Mouse (Mus musculus): ENCODE data around the gene H2-Ab1. TPM values are rescaled to one million over a fixed set of nuclear protein-coding genes. Genes with fewer than 3 reads are reported as not detected.

The H2-Ab1 gene
- polyA plus RNA-seq, 1 experiment from 2014 or later, result 15.1 TPM

- Histone ChIP-seq H3K36me3 (ENCODE audit: control insufficient read depth, insufficient read depth, low read length) (no peaks in the 10 kb centered on the region), H3K9ac (ENCODE audit: low read length) (no peak overlapping the region), H3K4me3 (ENCODE audit: low read length) (no peak overlapping the region), H3K4me1 (replicated peaks; ENCODE audit: control insufficient read depth, insufficient read depth, low read length) (no peaks in the 10 kb centered on the region), H3K4me2 (ENCODE audit: low read depth, low read length) (no peak overlapping the region), H3K27me3 (ENCODE audit: control insufficient read depth, insufficient read depth, low read depth, low read length) (no peaks in the 10 kb centered on the region), H3K9me3 (ENCODE audit: control insufficient read depth, low read length) (no peaks in the 10 kb centered on the region), H3K27ac (ENCODE audit: low read length) (no peak overlapping the region)
- no peak for ATAC-seq (ENCODE audit: low read depth)
- 71% methylated on average over 1 of the region's 1 CpGs for whole genome bisulfite sequencing
Measured at GRCm38 (mm10) chr17:34315512-34315911, 58.0 kb downstream of the H2-Ab1 start.

- no peak for ATAC-seq (ENCODE audit: low read depth)
- Histone ChIP-seq H3K4me2 (ENCODE audit: low read depth, low read length) (no peak overlapping the region), H3K4me1 (replicated peaks; ENCODE audit: control insufficient read depth, insufficient read depth, low read length) (no peaks in the 10 kb centered on the region), H3K27ac (ENCODE audit: low read length) (no peak overlapping the region), H3K9ac (ENCODE audit: low read length) (no peak overlapping the region), H3K27me3 (ENCODE audit: control insufficient read depth, insufficient read depth, low read depth, low read length) (no peaks in the 10 kb centered on the region), H3K36me3 (ENCODE audit: control insufficient read depth, insufficient read depth, low read length) (no peaks in the 10 kb centered on the region), H3K9me3 (ENCODE audit: control insufficient read depth, low read length) (no peaks in the 10 kb centered on the region), H3K4me3 (ENCODE audit: low read length) (no peak overlapping the region)
- 59% methylated on average over 2 of the region's 2 CpGs for WGBS
Measured at GRCm38 (mm10) chr17:34316697-34317096, 59.2 kb downstream of the H2-Ab1 start.

GRCm38 (mm10) chr17:34317275-34317674 lies 59.8 kb downstream of the H2-Ab1 start:
- H3K27ac ChIP-seq (ENCODE audit: low read length), result no peak overlapping the region
- H3K9me3 ChIP-seq (ENCODE audit: control insufficient read depth, low read length), result no peaks in the 10 kb centered on the region
- no peak overlapping the region for H3K4me2 ChIP-seq (ENCODE audit: low read depth, low read length)
- no peaks in the 10 kb centered on the region for H3K4me1 ChIP-seq (replicated peaks; ENCODE audit: control insufficient read depth, insufficient read depth, low read length)
- 34% methylated on average over 2 of the region's 2 CpGs for WGBS
- H3K27me3 ChIP-seq (ENCODE audit: control insufficient read depth, insufficient read depth, low read depth, low read length), result no peaks in the 10 kb centered on the region
- H3K36me3 ChIP-seq (ENCODE audit: control insufficient read depth, insufficient read depth, low read length), result no peaks in the 10 kb centered on the region
- no peak overlapping the region for H3K4me3 ChIP-seq (ENCODE audit: low read length)
- ATAC-seq (ENCODE audit: low read depth), result no peak
- no peak overlapping the region for H3K9ac ChIP-seq (ENCODE audit: low read length)

Other genes starting within 250 kb of the H2-Ab1 start
- gene Ring1, start 233.0 kb upstream of the H2-Ab1 start, polyA plus RNA-seq (2015; fragmentation: Nextera tagmentation; extraction: Ambion mirVana), result 15.0 and 15.2 TPM in 2 replicates
- gene H2-Ke6, start 229.6 kb upstream of the H2-Ab1 start, polyA plus RNA-seq (2015; fragmentation: Nextera tagmentation; extraction: Ambion mirVana), result 40.9 and 41.6 TPM in 2 replicates
- gene Slc39a7, start 226.0 kb upstream of the H2-Ab1 start, polyA plus RNA-seq (2015; fragmentation: Nextera tagmentation; extraction: Ambion mirVana), result 188 and 191 TPM in 2 replicates
- gene Rxrb, start 225.9 kb upstream of the H2-Ab1 start, polyA plus RNA-seq (2015; fragmentation: Nextera tagmentation; extraction: Ambion mirVana), result 49.6 and 49.9 TPM in 2 replicates
- 2.6 and 3.7 TPM in 2 replicates for gene Col11a2, start 218.3 kb upstream of the H2-Ab1 start, polyA plus RNA-seq (2015; fragmentation: Nextera tagmentation; extraction: Ambion mirVana)
- 0.23 and 1.0 TPM in 2 replicates for gene H2-Oa, start 165.3 kb upstream of the H2-Ab1 start, polyA plus RNA-seq (2015; fragmentation: Nextera tagmentation; extraction: Ambion mirVana)
- 11.8 and 12.7 TPM in 2 replicates for gene H2-DMa, start 138.1 kb upstream of the H2-Ab1 start, polyA plus RNA-seq (2015; fragmentation: Nextera tagmentation; extraction: Ambion mirVana)
- gene Brd2, start 135.1 kb upstream of the H2-Ab1 start, polyA plus RNA-seq (2015; fragmentation: Nextera tagmentation; extraction: Ambion mirVana), result 97.8 and 100 TPM in 2 replicates
- gene H2-DMb2, start 114.4 kb upstream of the H2-Ab1 start, polyA plus RNA-seq (2015; fragmentation: Nextera tagmentation; extraction: Ambion mirVana), result 1.6 and 2.1 TPM in 2 replicates
- 3.7 and 6.2 TPM in 2 replicates for gene H2-DMb1, start 104.6 kb upstream of the H2-Ab1 start, polyA plus RNA-seq (2015; fragmentation: Nextera tagmentation; extraction: Ambion mirVana)
- gene Tap1, start 70.1 kb upstream of the H2-Ab1 start, polyA plus RNA-seq (2015; fragmentation: Nextera tagmentation; extraction: Ambion mirVana), result 7.2 and 9.7 TPM in 2 replicates
- 8.8 and 12.8 TPM in 2 replicates for gene Psmb9, start 69.9 kb upstream of the H2-Ab1 start, polyA plus RNA-seq (2015; fragmentation: Nextera tagmentation; extraction: Ambion mirVana)
- 21.4 and 37.2 TPM in 2 replicates for gene Psmb8, start 60.0 kb upstream of the H2-Ab1 start, polyA plus RNA-seq (2015; fragmentation: Nextera tagmentation; extraction: Ambion mirVana)
- 12.2 and 18.1 TPM in 2 replicates for gene Tap2, start 54.2 kb upstream of the H2-Ab1 start, polyA plus RNA-seq (2015; fragmentation: Nextera tagmentation; extraction: Ambion mirVana)
- gene H2-Ob, start 18.8 kb upstream of the H2-Ab1 start, polyA plus RNA-seq (2015; fragmentation: Nextera tagmentation; extraction: Ambion mirVana), result 0.35 and 0.53 TPM in 2 replicates
- gene H2-Aa, start 30.1 kb downstream of the H2-Ab1 start, polyA plus RNA-seq (2015; fragmentation: Nextera tagmentation; extraction: Ambion mirVana), result 9.0 and 18.1 TPM in 2 replicates
- 6.5 and 13.5 TPM in 2 replicates for gene H2-Eb1, start 48.2 kb downstream of the H2-Ab1 start, polyA plus RNA-seq (2015; fragmentation: Nextera tagmentation; extraction: Ambion mirVana)
- gene H2-Eb2, start 68.0 kb downstream of the H2-Ab1 start, polyA plus RNA-seq (2015; fragmentation: Nextera tagmentation; extraction: Ambion mirVana), result 0.04 TPM in 1 of 2 replicates, not detected in the other
- gene Btnl2, start 97.1 kb downstream of the H2-Ab1 start, polyA plus RNA-seq (2015; fragmentation: Nextera tagmentation; extraction: Ambion mirVana), result 0.09 TPM in 1 of 2 replicates, not detected in the other
- not detected in 2 replicates for gene Btnl1, start 119.4 kb downstream of the H2-Ab1 start, polyA plus RNA-seq (2015; fragmentation: Nextera tagmentation; extraction: Ambion mirVana)
- gene BC051142, start 141.1 kb downstream of the H2-Ab1 start, polyA plus RNA-seq (2015; fragmentation: Nextera tagmentation; extraction: Ambion mirVana), result 0.44 TPM in 1 of 2 replicates, not detected in the other
- not detected in 2 replicates for gene Btnl4, start 219.6 kb downstream of the H2-Ab1 start, polyA plus RNA-seq (2015; fragmentation: Nextera tagmentation; extraction: Ambion mirVana)

All from lung, embryonic 16.5 days (tissue).